ENCODE assay signal across 9 mouse cellular contexts in genomic region chr8:124827387-124827786, GRCm38 (mm10). TPM values are rescaled to one million over a fixed set of nuclear protein-coding genes. Genes with fewer than 3 reads are reported as not detected.
DNase-seq lines count a peak whose midpoint lies in the region; ATAC-seq and TF ChIP-seq lines count a peak whose summit lies in the region.
"Had no signal": no experiment of that assay in that cellular context is flagged by ENCODE, and none has a peak within 500 bp of the region (broad histone marks: within the 10 kb centered on the region; RNA-seq: fewer than 3 reads in every experiment).

No protein-coding gene starts in this region.

- H3K9me3 ChIP-seq in forebrain, postnatal 0 days (ENCODE audit: low read length): no peaks in the 10 kb centered on the region
- H3K9me3 ChIP-seq in kidney, embryonic 16.5 days (ENCODE audit: low read length): no peaks in the 10 kb centered on the region
- no peaks in the 10 kb centered on the region for H3K9me3 ChIP-seq in liver, embryonic 14.5 days (ENCODE audit: control insufficient read depth, low read length)
- H3K9me3 ChIP-seq: limb, embryonic 12.5 days had no signal

- H3ac ChIP-seq in C2C12 (ENCODE audit: control insufficient read depth, insufficient read length, low read depth): no peak overlapping the region

- no peaks in the 10 kb centered on the region for H3K36me3 ChIP-seq in C2C12 (ENCODE audit: control insufficient read depth, insufficient read depth)
- H3K36me3 ChIP-seq in forebrain, postnatal 0 days (ENCODE audit: insufficient read depth): peaks cover 85% of the 10 kb centered on the region
- no peaks in the 10 kb centered on the region for H3K36me3 ChIP-seq in kidney, embryonic 16.5 days (ENCODE audit: insufficient read depth, low read length)
- no peaks in the 10 kb centered on the region for H3K36me3 ChIP-seq in liver, embryonic 14.5 days (replicated peaks; ENCODE audit: control insufficient read depth, insufficient read depth, low read depth)
- H3K36me3 ChIP-seq: limb, embryonic 12.5 days had no signal

- WGBS in forebrain, postnatal 0 days: 4% methylated on average over 5 of the region's 5 CpGs
- 4% methylated on average over 5 of the region's 5 CpGs for WGBS in kidney, embryonic 16.5 days
- WGBS in liver, embryonic 14.5 days (ENCODE audit: insufficient replicate concordance): 2% methylated on average over 5 of the region's 5 CpGs

- no peaks in the 10 kb centered on the region for H3K4me1 ChIP-seq in forebrain, postnatal 0 days (ENCODE audit: insufficient read depth)
- H3K4me1 ChIP-seq in kidney, embryonic 16.5 days (ENCODE audit: insufficient read depth, low read length): peaks cover 12% of the 10 kb centered on the region
- H3K4me1 ChIP-seq in liver, embryonic 14.5 days (replicated peaks; ENCODE audit: control insufficient read depth in 2 of 2, insufficient read depth in 2 of 2, low read length in 1 of 2): no peaks in the 10 kb centered on the region
- H3K4me1 ChIP-seq: limb, embryonic 12.5 days had no signal

- H3K27me3 ChIP-seq in C2C12 (ENCODE audit: control insufficient read depth, insufficient read depth, insufficient read length): peaks cover 7% of the 10 kb centered on the region
- H3K27me3 ChIP-seq in forebrain, postnatal 0 days (ENCODE audit: insufficient read depth, low read length): no peaks in the 10 kb centered on the region
- H3K27me3 ChIP-seq in kidney, embryonic 16.5 days (ENCODE audit: insufficient read depth, low read length): no peaks in the 10 kb centered on the region
- H3K27me3 ChIP-seq in liver, embryonic 14.5 days (ENCODE audit: control insufficient read depth, insufficient read depth, low read length): no peaks in the 10 kb centered on the region

- H3K4me3 ChIP-seq in C2C12 (ENCODE audit: insufficient read depth, poor library complexity, severe bottlenecking): no peak overlapping the region
- H3K4me3 ChIP-seq in forebrain, postnatal 0 days (ENCODE audit: low read depth, low read length): no peak overlapping the region
- no peak overlapping the region for H3K4me3 ChIP-seq in kidney, embryonic 16.5 days (ENCODE audit: low read length)
- H3K4me3 ChIP-seq in liver, embryonic 14.5 days (ENCODE audit: insufficient read depth in 1 of 2, low read depth in 2 of 2, low read length in 2 of 2): no peak overlapping the region
- H3K4me3 ChIP-seq: limb, embryonic 12.5 days had no signal

- no peak for TF ChIP-seq EP300 in liver, embryonic 14.5 days (IDR thresholded peaks at IDR 0.05; ENCODE audit: low read depth)

- H3K4me2 ChIP-seq in forebrain, postnatal 0 days (ENCODE audit: low read depth): no peak overlapping the region
- H3K4me2 ChIP-seq in kidney, embryonic 16.5 days (replicated peaks; ENCODE audit: low read depth, low read length): peak overlapping the region; percentile 27; the same call in 1 of the 2 replicates
- no peak overlapping the region for H3K4me2 ChIP-seq in liver, embryonic 14.5 days (ENCODE audit: low read depth)
- H3K4me2 ChIP-seq: limb, embryonic 12.5 days had no signal

- no peaks in the 10 kb centered on the region for H3K79me2 ChIP-seq in C2C12 (ENCODE audit: control insufficient read depth, insufficient read depth)

- no peak overlapping the region for H3K9ac ChIP-seq in forebrain, postnatal 0 days
- H3K9ac ChIP-seq in kidney, embryonic 16.5 days (replicated peaks; ENCODE audit: low read length): no peak overlapping the region
- H3K9ac ChIP-seq in liver, embryonic 14.5 days (replicated peaks): no peak overlapping the region
- H3K9ac ChIP-seq: limb, embryonic 12.5 days had no signal

- TF ChIP-seq CTCF in C2C12 (IDR thresholded peaks at IDR 0.05; ENCODE audit: control insufficient read depth, insufficient read depth, insufficient read length): peak; percentile 74
- TF ChIP-seq CTCF in forebrain, postnatal 0 days (IDR thresholded peaks at IDR 0.05; ENCODE audit: low read depth): peak; percentile 81
- TF ChIP-seq CTCF in liver, embryonic 14.5 days (IDR thresholded peaks at IDR 0.05; ENCODE audit: low read depth): peak; percentile 90

- DNase-seq in adrenal gland, adult (ENCODE audit: inconsistent age in 2 of 2, low spot score in 1 of 2): peak; percentile 57 to 83
- DNase-seq in adrenal gland, postnatal 25 days: no peak
- peak; percentile 25 for DNase-seq in c-Kit-positive CD71-negative TER-119-negative erythroid progenitor cells, embryonic 14.5 days (ENCODE audit: low read depth)
- DNase-seq in forebrain, postnatal 0 days: peak; percentile 60
- DNase-seq in liver, embryonic 14.5 days (ENCODE audit: low read depth in 3 of 3, low spot score in 3 of 3): peak in 2 of 3 experiments; percentile 10 to 14
- DNase-seq in retina, adult 2 months (ENCODE audit: low read depth, low spot score): peak; percentile 51

- no peak for ATAC-seq in forebrain, postnatal 0 days
- no peak for ATAC-seq in kidney, embryonic 16.5 days (ENCODE audit: low FRiP score, low TSS enrichment)
- ATAC-seq in liver, embryonic 14.5 days (ENCODE audit: insufficient read depth): no peak

- no peaks in the 10 kb centered on the region for H3K79me3 ChIP-seq in C2C12 (ENCODE audit: low read depth)

- no peak overlapping the region for H3K27ac ChIP-seq in forebrain, postnatal 0 days (ENCODE audit: low read depth, low read length)
- peak overlapping the region; percentile 75 for H3K27ac ChIP-seq in kidney, embryonic 16.5 days (ENCODE audit: low read length)
- no peak overlapping the region for H3K27ac ChIP-seq in liver, embryonic 14.5 days
- H3K27ac ChIP-seq: limb, embryonic 12.5 days had no signal

TF ChIP-seq in C2C12, 6 proteins besides CTCF, POLR2A, EP300 and RAD21:
- TF ChIP-seq FOSL1 (IDR thresholded peaks at IDR 0.05; ENCODE audit: insufficient read depth, low read length, poor library complexity, severe bottlenecking) (no peak), MYOG (IDR thresholded peaks at IDR 0.05; ENCODE audit: control insufficient read depth, extremely low read depth, insufficient read length) (no peak), CEBPB (IDR thresholded peaks at IDR 0.05; ENCODE audit: low read depth) (no peak), MYOD1 (IDR thresholded peaks at IDR 0.05; ENCODE audit: control insufficient read depth, insufficient read length, low read depth) (no peak), USF1 (IDR thresholded peaks at IDR 0.05; ENCODE audit: low read depth) (no peak), MAX (IDR thresholded peaks at IDR 0.05) (no peak)

RNA-seq across cellular contexts. Expression of gene Trim67, which starts 34.5 kb away (rescaled TPM):
- total RNA-seq in adrenal gland, postnatal 25 days (2021): 2.2 and 3.0 TPM in 2 replicates
- not detected for polyA plus RNA-seq in C2C12 (2012; fragmentation: generic; extraction: Trizol)
- total RNA-seq in forebrain, postnatal 0 days (2014; rRNA removed): 64.2 and 68.3 TPM in 2 replicates
- 21.9 and 25.7 TPM in 2 replicates for polyA plus RNA-seq in forebrain, postnatal 0 days (2015; fragmentation: Nextera tagmentation; extraction: Ambion mirVana)
- polyA plus RNA-seq in kidney, embryonic 16.5 days (2015; fragmentation: Nextera tagmentation; extraction: Ambion mirVana): 0.05 and 0.09 TPM in 2 replicates
- polyA plus RNA-seq in liver, embryonic 14.5 days (2012; rRNA removed): 0.03 and 0.11 TPM in 2 replicates
- 0.03 and 0.05 TPM in 2 replicates for polyA plus RNA-seq in liver, embryonic 14.5 days (2014; fragmentation: Nextera tagmentation; extraction: Ambion mirVana)

RNA-seq across cellular contexts. Expression of gene Gnpat, which starts 35.4 kb away (rescaled TPM):
- 109 and 119 TPM in 2 replicates for total RNA-seq in adrenal gland, postnatal 25 days (2021)
- polyA plus RNA-seq in C2C12 (2012; fragmentation: generic; extraction: Trizol): 59.9 TPM
- 51.8 and 52.9 TPM in 2 replicates for total RNA-seq in forebrain, postnatal 0 days (2014; rRNA removed)
- 42.7 and 51.7 TPM in 2 replicates for polyA plus RNA-seq in forebrain, postnatal 0 days (2015; fragmentation: Nextera tagmentation; extraction: Ambion mirVana)
- polyA plus RNA-seq in kidney, embryonic 16.5 days (2015; fragmentation: Nextera tagmentation; extraction: Ambion mirVana): 120 and 122 TPM in 2 replicates
- polyA plus RNA-seq in liver, embryonic 14.5 days (2012; rRNA removed): 23.3 and 35.7 TPM in 2 replicates
- polyA plus RNA-seq in liver, embryonic 14.5 days (2014; fragmentation: Nextera tagmentation; extraction: Ambion mirVana): 39.0 and 39.6 TPM in 2 replicates

RNA-seq across cellular contexts. Expression of gene 2810004N23Rik, which starts 35.5 kb away (rescaled TPM):
- total RNA-seq in adrenal gland, postnatal 25 days (2021): 35.2 and 41.4 TPM in 2 replicates
- 27.9 TPM for polyA plus RNA-seq in C2C12 (2012; fragmentation: generic; extraction: Trizol)
- 25.2 and 33.8 TPM in 2 replicates for total RNA-seq in forebrain, postnatal 0 days (2014; rRNA removed)
- 19.9 and 23.4 TPM in 2 replicates for polyA plus RNA-seq in forebrain, postnatal 0 days (2015; fragmentation: Nextera tagmentation; extraction: Ambion mirVana)
- polyA plus RNA-seq in kidney, embryonic 16.5 days (2015; fragmentation: Nextera tagmentation; extraction: Ambion mirVana): 47.6 and 50.1 TPM in 2 replicates
- polyA plus RNA-seq in liver, embryonic 14.5 days (2012; rRNA removed): 8.9 and 13.5 TPM in 2 replicates
- polyA plus RNA-seq in liver, embryonic 14.5 days (2014; fragmentation: Nextera tagmentation; extraction: Ambion mirVana): 17.9 and 18.2 TPM in 2 replicates

Comparison
In these comparisons a context has a peak if more than half of its experiments do, and no peak if none do; other contexts are left out.
1. RNA of gene Trim67, which starts 34.5 kb away (polyA plus RNA-seq): 21.9 to 25.7 TPM in forebrain, postnatal 0 days; 0.03 to 0.11 TPM in liver, embryonic 14.5 days, 0.05 to 0.09 TPM in kidney, embryonic 16.5 days and not detected in C2C12 (single experiment); every median in the first group is over 10 times any median in the second.
2. Peak in every context shown above with its lines, with median percentiles within 50 percentile points of each other: CTCF ChIP-seq.